Mouse (Mus musculus) brain, embryonic 14.5 days (tissue): ENCODE results near the gene Ftsj1. TPM values are rescaled to one million over a fixed set of nuclear protein-coding genes. Genes with fewer than 3 reads are reported as not detected.

Source experiments
- DNase-seq: peaks from one replicate; pipeline ENCODE4 v3.0.0-alpha.2; 2011; ENCODE audit warnings: low read depth
- CTCF ChIP-seq: fragments of 200-500 bp; IDR thresholded peaks from 2 replicates; pipeline ENCODE4 v1.5.1; 2012; ENCODE audit warnings: inconsistent platforms, mild to moderate bottlenecking, moderate library complexity, borderline replicate concordance; ENCODE audit not compliant: insufficient read depth, insufficient read length; ENCODE audit errors: extremely low read depth
- POLR2A ChIP-seq: fragments of 200-500 bp; IDR thresholded peaks from 2 replicates; pipeline ENCODE4 v1.6.1; 2012; ENCODE audit warnings: mild to moderate bottlenecking, inconsistent platforms, borderline replicate concordance; ENCODE audit not compliant: poor library complexity, insufficient read depth, insufficient read length, severe bottlenecking; ENCODE audit errors: extremely low read depth
- polyA plus RNA-seq: library from polyadenylated mRNA; depleted of rRNA; stranded (reverse); fragments of >200 nt; gene quantifications from 2 replicates; pipeline ENCODE4 v1.2.3, GENCODE M21; 2012; rRNA removed

Ftsj1 gene
- 47.5 and 55.4 TPM in 2 replicates for polyA plus RNA-seq

DNA sequence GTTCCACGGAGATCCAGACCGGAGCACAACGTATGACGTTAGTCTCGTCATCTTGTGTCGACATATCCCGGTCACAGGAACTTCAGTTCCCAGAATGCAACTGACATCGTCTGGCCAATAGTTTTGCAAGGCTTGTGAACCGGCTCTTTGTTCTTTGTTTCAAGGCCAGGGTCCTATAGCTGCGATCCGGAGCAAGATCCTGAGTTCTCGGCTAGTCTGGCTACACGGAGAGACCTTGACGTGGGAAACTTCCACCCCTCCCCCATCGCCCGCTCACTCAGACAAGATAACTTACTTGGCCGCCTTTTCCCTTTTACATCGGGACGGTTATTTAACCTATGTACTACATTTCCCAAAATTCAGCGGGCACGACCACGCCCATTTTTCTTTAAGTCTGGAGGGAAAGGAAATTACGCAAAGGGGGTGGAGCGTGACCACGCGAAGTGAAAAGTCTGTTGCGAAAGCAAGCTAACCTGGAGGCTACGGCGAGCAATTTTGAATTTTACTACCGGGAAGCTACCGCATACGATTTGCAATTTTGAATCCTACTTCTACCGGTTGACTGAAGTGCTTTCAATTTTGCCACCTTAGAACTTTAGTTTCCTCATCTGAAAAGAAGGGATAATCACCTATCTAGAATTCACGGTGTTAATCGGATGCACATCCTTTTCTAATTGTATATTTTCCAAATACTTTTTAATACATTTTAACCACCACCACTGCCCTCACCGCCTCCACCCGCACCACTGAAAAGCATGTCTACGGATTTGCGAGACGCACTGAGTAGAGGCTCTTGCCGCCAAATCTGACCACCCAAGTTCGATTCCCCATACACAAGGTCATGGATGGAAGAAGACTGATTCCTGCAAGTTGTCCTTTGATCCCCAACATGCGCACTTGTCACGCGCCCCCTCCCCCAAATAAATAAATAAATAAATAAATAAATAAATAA lies at the start of gene Ftsj1:
Gene Ftsj1, minus strand, starts transcription at position 73 of the 952 bp plus-strand sequence.
- TF ChIP-seq POLR2A (no peak), CTCF (no peak)
- DNase-seq, result peak; percentile 97

DNA sequence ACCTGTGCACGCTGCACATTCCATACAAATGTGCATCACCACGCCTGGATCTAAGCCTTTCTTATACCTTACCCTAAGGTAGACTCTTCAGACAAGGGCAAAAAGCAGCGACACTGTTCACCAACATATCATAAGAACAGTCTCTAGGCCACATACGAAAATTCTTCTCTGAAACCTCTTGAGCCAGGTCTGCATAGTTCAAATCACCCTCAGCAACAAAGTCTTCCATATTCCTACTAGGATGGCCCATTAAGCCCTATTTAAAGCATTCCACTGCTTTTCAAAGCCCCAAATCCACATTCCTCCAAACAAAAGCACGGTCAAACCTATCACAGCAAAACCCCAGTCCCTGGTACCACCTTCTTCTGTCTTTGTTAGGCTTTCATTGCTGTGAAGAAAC lies 36.4 kb upstream of the Ftsj1 start:
- DNase-seq, result no peak
- TF ChIP-seq POLR2A (no peak), CTCF (no peak)

DNA sequence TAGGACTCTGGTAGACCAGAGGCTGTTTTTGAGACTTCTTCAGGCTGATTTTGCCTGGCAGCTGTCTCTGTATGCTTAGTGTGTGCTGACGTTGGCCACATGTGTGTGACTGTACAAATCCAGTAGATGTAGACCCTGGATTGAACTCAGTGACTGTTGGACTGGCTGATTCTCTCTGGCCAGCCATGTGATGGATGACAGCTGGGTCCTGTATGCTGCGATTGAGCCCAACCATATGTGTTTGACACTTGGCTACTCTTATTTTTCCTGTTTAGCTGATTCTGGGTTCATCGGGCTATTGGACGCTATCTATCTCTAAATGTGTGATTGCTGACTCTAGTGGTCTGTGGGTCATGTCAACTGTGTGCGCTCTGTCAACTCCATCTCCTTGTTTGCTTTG lies 21.9 kb upstream of the Ftsj1 start:
- DNase-seq, result no peak
- no peak for TF ChIP-seq POLR2A
- no peak for TF ChIP-seq CTCF

DNA sequence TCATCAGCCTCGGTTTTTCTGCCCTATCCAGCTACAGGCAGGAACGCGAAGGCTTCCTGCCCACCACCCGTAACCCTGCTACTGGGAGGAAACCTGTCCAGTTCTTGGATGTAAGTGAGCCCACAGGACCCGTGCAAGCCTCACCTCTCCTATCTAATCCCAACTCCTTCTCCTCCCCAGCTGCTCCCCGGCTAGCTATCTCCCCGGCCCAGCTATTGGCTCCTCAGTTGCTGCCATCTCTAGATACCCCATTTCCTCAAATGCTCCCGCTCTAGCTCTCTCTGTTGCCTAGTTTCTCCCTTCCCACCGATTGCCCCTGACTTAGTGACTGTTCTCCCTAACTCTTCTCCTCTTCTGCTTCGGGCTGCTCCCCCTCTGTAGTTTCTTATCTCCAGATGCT lies 19.8 kb upstream of the Ftsj1 start:
- no peak for DNase-seq
- no peak for TF ChIP-seq POLR2A
- TF ChIP-seq CTCF, result no peak

DNA sequence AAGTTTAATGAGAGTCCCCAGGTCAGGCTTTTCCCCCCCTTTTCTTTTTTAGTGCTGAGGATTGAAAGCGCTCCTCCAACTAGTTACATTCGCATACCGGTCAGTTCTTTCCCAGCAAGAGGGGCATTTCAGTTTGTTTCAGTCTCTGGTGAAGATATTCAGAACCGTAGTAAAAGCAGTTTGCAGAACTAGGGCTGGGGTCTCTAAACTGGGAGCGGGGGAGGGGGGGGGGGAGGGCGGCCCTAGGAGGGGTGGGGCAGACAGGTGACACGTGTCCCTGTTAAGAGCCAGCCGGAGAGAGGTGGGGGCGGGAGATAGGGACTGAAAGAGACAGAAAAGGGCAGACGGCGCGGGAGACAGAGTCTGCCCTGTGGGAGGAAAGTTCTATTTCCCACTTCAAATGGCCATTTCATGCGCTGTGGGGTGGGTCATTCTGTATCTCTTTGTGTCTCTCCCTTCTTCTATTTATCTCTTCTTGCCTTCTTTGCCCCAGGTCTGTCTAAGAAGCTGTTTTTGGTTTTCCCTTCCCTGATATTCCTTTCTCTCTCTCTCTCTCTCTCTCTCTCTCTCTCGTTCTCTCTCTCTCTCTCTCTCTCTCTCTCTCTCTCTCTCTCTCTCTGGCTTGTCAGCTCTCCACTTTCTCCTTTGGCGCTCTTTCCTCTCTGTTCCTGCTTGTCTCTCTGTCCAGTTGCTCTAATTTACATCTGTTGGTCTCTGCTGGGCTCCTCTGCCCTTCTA lies 19.0 kb upstream of the Ftsj1 start, which contains the start of gene Slc38a5:
Gene Slc38a5, plus strand, starts transcription at position 51 of the 738 bp plus-strand sequence.
- no peak for TF ChIP-seq CTCF
- TF ChIP-seq POLR2A, result no peak
- DNase-seq, result no peak

DNA sequence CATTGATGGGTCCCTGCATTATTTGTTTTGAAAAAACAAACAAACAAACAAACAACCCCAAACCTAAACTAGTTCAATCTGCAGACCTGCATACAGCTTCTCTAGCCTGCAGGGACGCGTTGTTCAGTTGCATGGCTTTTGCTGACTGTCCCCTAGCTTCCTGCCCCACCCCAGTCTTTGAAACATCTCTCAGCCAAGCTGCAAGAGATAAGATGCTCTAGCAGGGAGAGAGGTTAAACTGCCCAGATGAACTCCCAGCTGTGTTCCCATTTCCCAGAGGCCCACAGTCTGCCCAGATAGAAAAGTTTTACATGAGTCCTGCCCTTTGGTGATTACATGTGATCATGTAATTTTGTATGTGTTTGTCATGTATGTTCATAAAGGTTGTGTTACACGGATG lies 12.0 kb upstream of the Ftsj1 start:
- no peak for DNase-seq
- no peak for TF ChIP-seq POLR2A
- TF ChIP-seq CTCF, result no peak

DNA sequence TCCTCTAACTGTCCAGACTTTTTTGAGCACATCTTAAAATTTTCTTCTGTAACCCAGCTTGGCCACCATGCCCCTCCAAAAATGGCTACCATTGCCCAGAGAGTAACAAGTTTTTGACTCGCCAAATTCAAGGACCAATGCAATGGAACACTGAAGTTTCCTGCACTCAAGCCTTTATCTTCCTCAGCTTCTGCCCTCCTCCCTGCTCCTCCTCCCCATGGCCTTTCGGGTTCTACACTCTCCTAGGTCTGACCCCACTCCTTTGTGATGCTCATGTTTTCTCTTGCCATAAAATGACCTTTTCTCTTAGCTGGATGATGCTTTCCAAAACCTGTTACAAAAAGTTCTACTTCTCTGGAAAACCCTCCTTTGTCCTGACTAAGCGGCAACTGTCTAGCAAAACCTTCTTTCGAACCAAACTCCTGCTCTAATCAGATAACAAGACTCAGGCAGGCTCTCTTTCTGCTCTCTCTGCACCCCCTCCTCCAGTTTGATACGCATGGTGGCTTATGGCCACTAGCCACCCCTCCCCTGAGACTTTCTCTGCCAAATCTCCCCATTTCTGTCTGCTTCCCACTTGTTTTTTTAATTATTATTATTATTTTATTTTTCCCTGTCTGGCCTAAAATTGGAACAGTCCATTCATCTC lies 11.1 kb upstream of the Ftsj1 start:
- no peak for TF ChIP-seq POLR2A
- no peak for DNase-seq

DNA sequence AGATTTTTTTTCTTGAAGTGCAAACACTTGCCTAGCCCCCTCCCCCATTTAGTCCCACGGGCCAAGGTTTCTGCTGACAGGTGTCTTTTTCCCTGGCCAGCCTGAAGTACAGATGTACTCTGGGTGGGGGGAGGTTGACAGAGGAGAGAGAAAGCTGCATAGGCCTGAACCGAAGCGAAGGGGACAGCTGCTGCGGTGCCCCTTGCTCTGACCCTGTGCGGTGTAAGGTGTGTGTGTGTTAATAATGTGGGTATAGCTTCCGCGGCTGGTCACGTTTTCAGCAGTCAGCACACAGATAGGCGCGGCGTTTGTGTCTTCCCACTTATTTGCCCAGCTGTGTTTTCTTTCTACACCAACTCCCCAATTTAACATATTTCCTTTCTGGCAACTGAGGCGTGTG lies 7.3 kb upstream of the Ftsj1 start:
- no peak for DNase-seq

DNA sequence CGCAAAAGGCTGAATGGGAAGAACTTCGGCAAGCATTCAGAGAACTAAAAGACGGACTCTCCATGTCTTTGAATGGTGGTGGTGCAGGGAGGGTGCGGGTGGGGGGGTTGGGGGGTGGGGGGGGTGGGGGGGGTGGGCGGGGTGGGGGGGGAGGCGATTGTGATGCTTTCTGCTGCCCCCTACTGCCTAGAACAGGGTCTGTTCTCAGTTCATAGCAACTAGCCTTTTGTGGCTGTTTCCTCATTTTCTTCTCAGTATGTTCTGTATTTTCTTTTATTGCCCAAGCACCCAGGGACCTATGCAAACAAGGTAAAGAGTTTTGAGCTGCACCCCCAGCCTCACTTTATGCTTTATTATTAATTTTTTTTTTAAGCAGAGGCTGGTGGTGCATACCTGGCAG lies 3.6 kb upstream of the Ftsj1 start:
- TF ChIP-seq POLR2A (no peak), CTCF (no peak)
- no peak for DNase-seq

More for the DNA sequence above, 7.3 kb upstream of the Ftsj1 start:
- TF ChIP-seq POLR2A, result no peak

DNA sequence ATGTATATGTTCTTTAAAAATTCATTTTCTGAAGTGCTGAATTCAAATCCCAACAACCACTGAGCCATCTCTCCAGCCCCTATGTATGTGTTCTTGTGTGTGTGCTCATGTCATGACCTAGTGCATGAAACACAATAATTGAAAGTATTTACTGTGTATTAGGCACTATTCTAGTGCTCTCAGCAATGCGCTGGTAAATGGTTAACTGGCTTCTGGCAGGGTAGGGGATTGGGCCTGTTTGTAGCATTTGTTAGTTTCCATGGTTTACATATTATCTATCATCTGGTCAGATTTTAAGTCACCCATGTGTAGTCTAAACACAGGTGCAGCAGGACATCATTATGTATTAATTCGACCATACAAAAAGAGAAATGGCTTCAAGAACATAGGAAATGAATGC lies 1.5 kb upstream of the Ftsj1 start:
- TF ChIP-seq CTCF (no peak), POLR2A (no peak)
- DNase-seq, result no peak

DNA sequence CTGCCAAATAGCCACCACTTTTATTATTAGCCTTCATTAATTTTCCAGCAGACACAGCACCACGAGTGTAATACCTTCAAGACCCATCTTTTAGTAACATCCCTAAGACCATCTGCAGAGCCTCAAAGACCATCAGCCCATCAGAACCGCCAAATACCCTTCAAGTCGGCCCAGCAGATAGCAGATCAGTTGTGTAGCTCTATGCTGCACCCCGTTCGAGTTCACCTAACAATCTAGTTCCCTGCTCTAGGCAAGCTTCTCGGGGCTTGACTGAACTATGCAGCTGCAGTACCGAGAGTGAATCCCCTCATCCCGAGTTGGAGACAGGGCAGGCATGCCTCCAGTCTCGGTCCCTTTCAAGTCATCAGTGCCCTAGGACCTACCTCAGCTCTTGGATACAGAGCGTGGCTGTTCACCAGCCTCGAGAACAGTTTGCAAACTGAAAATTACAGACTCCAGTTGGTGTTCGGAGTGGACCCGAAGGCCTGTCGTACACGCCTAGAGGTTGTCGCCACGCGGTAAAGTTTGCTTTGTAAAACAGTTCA lies 345 bp downstream of the Ftsj1 start:
- TF ChIP-seq POLR2A (no peak), CTCF (no peak)
- no peak for DNase-seq
